ENCODE assay signal across 15 mouse cellular contexts in the genomic region with DNA sequence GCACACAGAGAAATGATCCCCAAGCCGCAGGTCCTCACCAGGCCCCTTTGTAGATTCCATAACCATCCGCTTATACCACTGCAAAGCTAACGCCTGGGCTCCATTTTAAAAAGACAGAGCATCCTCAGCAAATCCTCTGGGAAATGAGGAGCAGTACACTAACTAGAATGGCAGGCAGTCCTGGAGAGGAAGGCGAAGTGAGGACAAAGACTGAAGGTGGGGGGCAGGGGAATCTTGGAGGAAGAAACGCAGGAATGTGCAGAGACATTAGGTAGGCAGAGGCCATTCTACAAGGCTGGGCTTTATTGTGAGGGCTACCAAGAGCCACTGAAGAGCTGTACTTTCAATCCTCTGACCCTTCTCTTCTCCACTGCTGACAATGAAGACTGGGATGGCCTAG. TPM values are rescaled to one million over a fixed set of nuclear protein-coding genes. Genes with fewer than 3 reads are reported as not detected.
DNase-seq lines count a peak whose midpoint lies in the region; ATAC-seq and TF ChIP-seq lines count a peak whose summit lies in the region.
"Had no signal": no experiment of that assay in that cellular context is flagged by ENCODE, and none has a peak within 500 bp of the region (broad histone marks: within the 10 kb centered on the region; RNA-seq: fewer than 3 reads in every experiment).

No protein-coding gene starts in this region.

- peak overlapping the region; percentile 4; the same call in 1 of the 2 replicates for H3K4me2 ChIP-seq in heart, embryonic 11.5 days
- H3K4me2 ChIP-seq in heart, postnatal 0 days (ENCODE audit: low read depth, low read length): peak overlapping the region; percentile 22; the same call in 1 of the 2 replicates
- no peak overlapping the region for H3K4me2 ChIP-seq in stomach, postnatal 0 days (replicated peaks; ENCODE audit: low read depth)
- H3K4me2 ChIP-seq in hindbrain, postnatal 0 days (ENCODE audit: low read depth, low read length): no peak overlapping the region
- H3K4me2 ChIP-seq: hindbrain, embryonic 13.5 days had no signal

- H3K36me3 ChIP-seq in heart, embryonic 11.5 days (ENCODE audit: control insufficient read depth, insufficient read depth, low read length): no peaks in the 10 kb centered on the region
- peaks cover 39% of the 10 kb centered on the region for H3K36me3 ChIP-seq in megakaryocyte, embryonic 14.5 days (replicated peaks; ENCODE audit: low read length)
- H3K36me3 ChIP-seq in heart, postnatal 0 days (replicated peaks; ENCODE audit: control insufficient read depth, insufficient read depth, low read length): no peaks in the 10 kb centered on the region
- H3K36me3 ChIP-seq in stomach, postnatal 0 days (ENCODE audit: control insufficient read depth, insufficient read depth, low read length): no peaks in the 10 kb centered on the region
- no peaks in the 10 kb centered on the region for H3K36me3 ChIP-seq in hindbrain, postnatal 0 days (ENCODE audit: insufficient read depth, low read length)
- H3K36me3 ChIP-seq: hindbrain, embryonic 13.5 days had no signal

- no peak for TF ChIP-seq CTCF in heart, postnatal 0 days (IDR thresholded peaks at IDR 0.05; ENCODE audit: low read depth)
- TF ChIP-seq CTCF in stomach, postnatal 0 days (IDR thresholded peaks at IDR 0.05; ENCODE audit: low read depth): no peak
- no peak for TF ChIP-seq CTCF in hindbrain, postnatal 0 days (IDR thresholded peaks at IDR 0.05; ENCODE audit: low read depth)

- H3K4me3 ChIP-seq in heart, embryonic 11.5 days (ENCODE audit: low read depth, low read length): no peak overlapping the region
- H3K4me3 ChIP-seq in megakaryocyte, embryonic 14.5 days (replicated peaks): peak overlapping the region; percentile 14
- H3K4me3 ChIP-seq in heart, postnatal 0 days (ENCODE audit: low read depth, low read length): no peak overlapping the region
- no peak overlapping the region for H3K4me3 ChIP-seq in stomach, postnatal 0 days (ENCODE audit: low read depth, low read length)
- H3K4me3 ChIP-seq in hindbrain, postnatal 0 days (ENCODE audit: low read length): no peak overlapping the region
- H3K4me3 ChIP-seq: hindbrain, embryonic 13.5 days; myocyte had no signal

- no peaks in the 10 kb centered on the region for H3K27me3 ChIP-seq in heart, embryonic 11.5 days (ENCODE audit: control insufficient read depth, insufficient read depth, low read length)
- no peaks in the 10 kb centered on the region for H3K27me3 ChIP-seq in megakaryocyte, embryonic 14.5 days (replicated peaks)
- no peaks in the 10 kb centered on the region for H3K27me3 ChIP-seq in heart, postnatal 0 days (ENCODE audit: control insufficient read depth, insufficient read depth, low read length)
- no peaks in the 10 kb centered on the region for H3K27me3 ChIP-seq in stomach, postnatal 0 days (ENCODE audit: control insufficient read depth, insufficient read depth, low read length)
- no peaks in the 10 kb centered on the region for H3K27me3 ChIP-seq in hindbrain, postnatal 0 days (ENCODE audit: insufficient read depth, low read length)
- H3K27me3 ChIP-seq: hindbrain, embryonic 13.5 days; Patski had no signal

- intact Hi-C loops in heart, postnatal 10 days (cut with DNase I): no loop called here

- no peak for TF ChIP-seq EP300 in heart, postnatal 0 days (IDR thresholded peaks at IDR 0.05; ENCODE audit: low read depth)
- TF ChIP-seq EP300 in stomach, postnatal 0 days (optimal IDR thresholded peaks at IDR 0.05): no peak

- H3K9ac ChIP-seq in heart, embryonic 11.5 days (ENCODE audit: low read depth, low read length): no peak overlapping the region; the same call in 1 of the 2 replicates
- H3K9ac ChIP-seq in heart, postnatal 0 days (replicated peaks; ENCODE audit: low read depth, low read length): no peak overlapping the region
- H3K9ac ChIP-seq in stomach, postnatal 0 days (ENCODE audit: low read length): no peak overlapping the region
- no peak overlapping the region for H3K9ac ChIP-seq in hindbrain, postnatal 0 days (replicated peaks; ENCODE audit: low read length)
- H3K9ac ChIP-seq: hindbrain, embryonic 13.5 days had no signal

- peaks cover 73% of the 10 kb centered on the region for H3K4me1 ChIP-seq in heart, embryonic 11.5 days (ENCODE audit: control insufficient read depth, insufficient read depth, low read length)
- peaks cover 92% of the 10 kb centered on the region for H3K4me1 ChIP-seq in megakaryocyte, embryonic 14.5 days
- H3K4me1 ChIP-seq in heart, postnatal 0 days (ENCODE audit: control insufficient read depth, insufficient read depth): peaks cover 81% of the 10 kb centered on the region
- H3K4me1 ChIP-seq in stomach, postnatal 0 days (replicated peaks; ENCODE audit: control insufficient read depth, insufficient read depth): peaks cover 15% of the 10 kb centered on the region; the same call in 1 of the 2 replicates
- no peaks in the 10 kb centered on the region; the same call in 1 of the 2 replicates for H3K4me1 ChIP-seq in hindbrain, postnatal 0 days (ENCODE audit: insufficient read depth, low read length)

- peak overlapping the region; percentile 89 for H3K27ac ChIP-seq in heart, embryonic 11.5 days (ENCODE audit: low read depth, low read length)
- peak overlapping the region; percentile 87 for H3K27ac ChIP-seq in heart, postnatal 0 days (ENCODE audit: low read depth)
- peak overlapping the region; percentile 74 for H3K27ac ChIP-seq in stomach, postnatal 0 days (replicated peaks)
- H3K27ac ChIP-seq in hindbrain, postnatal 0 days: no peak overlapping the region
- H3K27ac ChIP-seq: kidney, postnatal 0 days had no signal

- 59% methylated on average over 5 of the region's 5 CpGs for WGBS in heart, embryonic 11.5 days (ENCODE audit: insufficient replicate concordance)
- 63% methylated on average over 5 of the region's 5 CpGs for WGBS in heart, postnatal 0 days
- 83% methylated on average over 5 of the region's 5 CpGs for WGBS in stomach, postnatal 0 days
- WGBS in hindbrain, postnatal 0 days: 77% methylated on average over 5 of the region's 5 CpGs

- no peak for DNase-seq in heart, postnatal 10 days
- no peak for DNase-seq in heart, postnatal 0 days (ENCODE audit: low spot score)
- DNase-seq in stomach, postnatal 0 days (ENCODE audit: low spot score): no peak
- no peak for DNase-seq in right cerebral cortex, postnatal 4 days
- DNase-seq in hindbrain, postnatal 0 days (ENCODE audit: low spot score): no peak
- DNase-seq: adrenal gland, postnatal 10 days; embryo, embryonic 11 days; thymus, adult 2 months had no signal

- H3K9me3 ChIP-seq in heart, embryonic 11.5 days (replicated peaks; ENCODE audit: control insufficient read depth, low read length): no peaks in the 10 kb centered on the region
- H3K9me3 ChIP-seq in megakaryocyte, embryonic 14.5 days: no peaks in the 10 kb centered on the region
- no peaks in the 10 kb centered on the region for H3K9me3 ChIP-seq in heart, postnatal 0 days (replicated peaks; ENCODE audit: control insufficient read depth, low read length)
- no peaks in the 10 kb centered on the region for H3K9me3 ChIP-seq in stomach, postnatal 0 days (ENCODE audit: control insufficient read depth, low read length)
- H3K9me3 ChIP-seq in hindbrain, postnatal 0 days (ENCODE audit: low read length): no peaks in the 10 kb centered on the region
- H3K9me3 ChIP-seq: hindbrain, embryonic 13.5 days had no signal

- no peak for ATAC-seq in heart, embryonic 11.5 days (replicated peaks; ENCODE audit: insufficient number of reproducible peaks, low FRiP score, low TSS enrichment)
- ATAC-seq in megakaryocyte, adult 5-6 weeks (ENCODE audit: poor library complexity, severe bottlenecking): no peak
- ATAC-seq in heart, postnatal 0 days (ENCODE audit: insufficient read depth, low read depth): no peak
- no peak for ATAC-seq in stomach, postnatal 0 days (ENCODE audit: low FRiP score, low TSS enrichment)
- ATAC-seq in hindbrain, postnatal 0 days: no peak
- ATAC-seq: Patski had no signal

RNA-seq across cellular contexts. Expression of a gene that starts 19.0 kb away (rescaled TPM):
- polyA plus RNA-seq in heart, embryonic 11.5 days (2014; fragmentation: Nextera tagmentation; extraction: Ambion mirVana): 55.0 and 60.0 TPM in 2 replicates
- total RNA-seq in heart, postnatal 10 days (2021): 100 to 1,000 TPM; 162 to 168 TPM
- 39.9 and 82.1 TPM in 2 replicates for polyA plus RNA-seq in megakaryocyte, embryonic 14.5 days (2012; ENCODE audit: insufficient read depth, low replicate concordance)
- total RNA-seq in megakaryocyte, adult 5-6 weeks (2015): 71.9 and 75.0 TPM in 2 replicates
- 112 and 115 TPM in 2 replicates for total RNA-seq in megakaryocyte, adult 5-6 weeks (2017)
- total RNA-seq in heart, postnatal 0 days (2014; rRNA removed; ENCODE audit: low replicate concordance): 65.0 and 78.0 TPM in 2 replicates
- polyA plus RNA-seq in heart, postnatal 0 days (2015; fragmentation: Nextera tagmentation; extraction: Ambion mirVana): 53.0 and 63.3 TPM in 2 replicates
- polyA plus RNA-seq in stomach, postnatal 0 days (2015; fragmentation: Nextera tagmentation; extraction: Ambion mirVana): 42.5 and 46.6 TPM in 2 replicates
- 18.7 and 19.5 TPM in 2 replicates for total RNA-seq in hindbrain, postnatal 0 days (2014; rRNA removed)
- polyA plus RNA-seq in hindbrain, postnatal 0 days (2015; fragmentation: Nextera tagmentation; extraction: Ambion mirVana): 19.3 and 20.0 TPM in 2 replicates

Comparison
In these comparisons a context has a peak if more than half of its experiments do, and no peak if none do; other contexts are left out.
1. H3K4me2 ChIP-seq: peak in heart, embryonic 11.5 days (single experiment) and heart, postnatal 0 days (single experiment); none in stomach, postnatal 0 days (single experiment) and hindbrain, postnatal 0 days (single experiment).